Mouse (Mus musculus) WW6 (cell line): ENCODE measurements around the gene Gm10436.
"Not testable (repeated sequence)": the region's sequence is repeated elsewhere in the genome, so short reads cannot be mapped to it uniquely, and the experiment has no call there.

ENCODE experiments used
- DNase-seq: peaks from one replicate; pipeline ENCODE4 v3.0.0-alpha.2; 2013; ENCODE audit warnings: low read depth, low spot score

Gene Gm10436

GRCm38 (mm10) chr12:88182008-88182407 lies at the start of gene Gm10436:
Gene Gm10436, minus strand, starts transcription at chr12:88182108.
- DNase-seq, result not testable (repeated sequence)

GRCm38 (mm10) chr12:88219445-88219844 lies 37.5 kb upstream of the Gm10436 start:
- DNase-seq, result no peak

- not testable (repeated sequence) for DNase-seq
Observed at GRCm38 (mm10) chr12:88218059-88218458, 36.2 kb upstream of the Gm10436 start.

- DNase-seq, result no peak
Observed at GRCm38 (mm10) chr12:88214641-88215040, 32.7 kb upstream of the Gm10436 start.

GRCm38 (mm10) chr12:88211458-88211857 lies 29.6 kb upstream of the Gm10436 start:
- DNase-seq, result not testable (repeated sequence)

- no peak for DNase-seq
Observed at GRCm38 (mm10) chr12:88202856-88203255, 20.9 kb upstream of the Gm10436 start.
